Mouse (Mus musculus): ENCODE measurements around the gene Pard6a.

Gene Pard6a

DNA sequence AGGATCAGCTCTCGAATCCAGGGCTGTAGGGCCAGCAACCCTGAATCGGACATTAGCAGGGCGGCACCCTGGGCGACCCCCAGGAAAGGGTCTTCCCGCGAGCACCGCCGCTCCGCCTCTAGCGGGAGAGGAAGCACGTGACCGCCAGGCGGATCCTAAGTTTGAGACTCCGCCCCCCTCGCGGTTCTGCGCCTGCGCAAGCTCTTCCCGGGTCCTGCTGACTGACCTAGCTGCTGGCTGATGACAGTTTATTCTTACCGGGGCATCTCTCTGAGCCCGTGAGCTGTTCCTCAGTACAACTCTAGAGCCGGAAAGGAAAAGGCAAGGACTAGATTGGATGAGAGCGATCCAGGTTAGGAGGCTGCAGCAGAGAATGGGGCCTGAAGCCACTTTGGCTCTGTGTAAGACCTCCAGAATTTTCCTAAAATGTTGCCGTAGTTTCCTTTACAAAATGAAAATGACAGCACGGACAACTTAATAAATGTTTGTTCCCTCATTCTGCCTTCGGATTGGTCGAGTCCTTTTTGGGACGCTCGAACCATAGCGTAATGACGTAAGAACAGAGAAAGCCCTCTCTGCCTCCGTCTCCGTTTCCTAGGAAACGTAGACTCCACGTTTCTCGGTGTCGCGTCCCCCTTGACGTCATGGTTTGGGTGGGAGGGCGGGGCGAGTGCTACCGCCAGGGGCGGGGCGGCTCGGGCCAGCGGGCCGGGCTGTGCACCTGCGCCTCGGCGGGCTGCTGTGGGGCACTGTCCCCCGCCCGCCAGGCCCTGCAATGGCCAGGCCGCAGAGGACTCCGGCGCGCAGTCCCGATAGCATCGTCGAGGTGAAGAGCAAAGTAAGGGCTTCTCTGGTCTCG is at the start of gene Pard6a, which contains the start of gene Acd:
Gene Pard6a, plus strand, starts transcription at position 183 of the 859 bp plus-strand sequence.
Gene Acd, minus strand, starts transcription at position 137 of the 859 bp plus-strand sequence.
- DNase-seq (ENCODE audit: extremely low read depth, low read depth) = peak; percentile 80

DNA sequence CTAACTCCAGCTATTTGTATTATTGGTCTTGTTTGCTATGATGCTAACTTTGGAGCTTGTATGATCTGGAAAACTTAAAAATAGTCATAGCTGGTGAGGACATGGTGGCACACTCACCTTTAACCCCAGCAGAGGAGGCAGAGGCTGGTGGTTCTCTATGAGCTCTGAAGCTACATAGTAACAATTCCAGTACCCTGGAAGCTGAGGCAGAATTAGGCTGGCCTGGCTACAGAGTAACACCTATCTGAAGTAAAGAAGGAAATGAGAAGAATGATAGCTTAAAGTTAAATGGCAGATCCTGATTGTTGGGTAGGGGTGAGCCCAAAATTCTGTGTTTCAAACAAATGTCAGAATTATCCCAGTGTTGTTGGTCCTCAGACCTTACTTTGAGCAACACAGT is 43.3 kb upstream of the Pard6a start:
- no peak for DNase-seq (ENCODE audit: extremely low read depth, low read depth)

DNA sequence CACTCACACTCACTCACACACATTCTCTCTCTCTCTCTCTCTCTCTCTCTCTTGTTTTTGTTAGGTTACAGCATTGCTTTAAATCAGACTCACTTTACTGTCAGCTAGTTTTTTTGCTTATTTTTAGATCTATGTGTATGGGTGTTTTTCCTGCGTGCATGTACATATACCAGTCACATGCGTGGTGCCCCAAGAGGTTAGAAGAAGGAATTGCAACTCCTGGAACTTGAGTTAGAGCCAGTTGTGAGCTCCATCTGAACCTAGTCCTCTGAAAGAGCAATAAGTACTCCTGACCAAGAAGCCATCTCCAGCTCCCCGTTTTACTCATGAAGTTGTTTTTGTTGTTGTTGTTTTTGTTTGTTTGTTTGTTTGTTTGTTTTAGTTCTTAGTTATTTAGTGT is 39.8 kb upstream of the Pard6a start:
- peak; percentile 27 for DNase-seq (ENCODE audit: extremely low read depth, low read depth)

DNA sequence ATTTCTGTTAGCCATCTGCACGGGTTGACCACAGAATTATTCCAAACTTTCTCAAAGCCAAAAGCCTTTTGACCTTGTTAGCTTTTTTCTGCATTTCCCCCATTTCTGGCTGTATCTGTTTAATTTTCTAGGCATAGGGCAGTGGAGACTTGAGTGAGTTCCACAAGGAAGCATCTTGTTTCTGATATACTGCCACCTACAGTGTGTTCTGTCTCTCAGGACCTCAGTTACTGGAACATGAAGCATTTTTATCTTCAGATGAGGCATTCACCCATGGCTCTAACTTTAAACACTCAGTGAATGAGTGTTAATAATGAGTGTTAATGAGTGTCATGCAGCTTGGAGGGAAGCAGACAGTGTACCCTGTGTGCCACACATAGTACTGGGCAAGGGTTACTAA is 23.1 kb upstream of the Pard6a start:
- DNase-seq (ENCODE audit: extremely low read depth, low read depth) = no peak

DNA sequence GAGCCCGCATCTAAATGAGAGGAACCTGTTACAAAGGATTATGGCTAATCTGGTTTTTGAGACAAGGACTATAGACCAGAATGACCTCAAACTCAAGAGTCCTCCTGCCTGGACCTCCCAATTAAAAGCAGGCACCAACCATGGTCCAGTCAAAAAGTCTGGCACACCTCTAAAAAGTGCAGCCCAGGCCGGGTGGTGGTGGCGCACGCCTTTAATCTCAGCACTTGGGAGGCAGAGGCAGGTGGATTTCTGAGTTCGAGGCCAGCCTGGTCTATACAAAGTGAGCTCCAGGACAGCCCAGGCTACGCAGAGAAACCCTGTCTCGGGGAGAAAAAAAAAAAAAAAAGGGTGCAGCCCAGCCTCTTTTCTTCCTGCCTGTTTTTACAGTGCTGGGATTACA is 15.6 kb upstream of the Pard6a start:
- no peak for DNase-seq (ENCODE audit: extremely low read depth, low read depth)

DNA sequence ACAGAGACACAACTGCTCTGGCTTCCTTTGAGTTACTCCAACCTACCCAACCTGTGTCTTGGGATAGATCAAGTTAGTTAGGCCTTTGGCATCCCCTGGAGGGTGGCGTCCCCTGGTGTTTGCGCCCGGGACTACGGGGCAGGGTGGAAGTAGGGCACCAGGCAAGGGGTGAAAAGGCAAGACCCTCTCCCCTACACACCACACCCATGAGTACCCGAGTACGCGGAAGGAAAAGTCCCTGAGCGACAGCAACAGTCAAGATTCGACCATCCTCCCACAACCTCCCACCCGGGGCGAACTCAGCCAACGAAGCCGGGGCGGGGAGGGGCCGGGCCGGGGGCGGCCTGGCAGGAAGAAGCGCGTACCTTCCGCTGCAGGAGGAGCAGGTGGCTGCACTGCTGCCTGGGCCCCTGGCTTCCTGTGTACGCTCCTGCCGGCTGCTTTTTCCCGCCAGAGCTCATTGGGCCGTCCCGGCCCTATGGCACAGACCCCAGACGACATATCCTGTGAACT is 15.1 kb upstream of the Pard6a start, which contains the start of gene Carmil2:
Gene Carmil2, plus strand, starts transcription at position 479 of the 513 bp plus-strand sequence.
- DNase-seq (ENCODE audit: extremely low read depth, low read depth) = no peak

DNA sequence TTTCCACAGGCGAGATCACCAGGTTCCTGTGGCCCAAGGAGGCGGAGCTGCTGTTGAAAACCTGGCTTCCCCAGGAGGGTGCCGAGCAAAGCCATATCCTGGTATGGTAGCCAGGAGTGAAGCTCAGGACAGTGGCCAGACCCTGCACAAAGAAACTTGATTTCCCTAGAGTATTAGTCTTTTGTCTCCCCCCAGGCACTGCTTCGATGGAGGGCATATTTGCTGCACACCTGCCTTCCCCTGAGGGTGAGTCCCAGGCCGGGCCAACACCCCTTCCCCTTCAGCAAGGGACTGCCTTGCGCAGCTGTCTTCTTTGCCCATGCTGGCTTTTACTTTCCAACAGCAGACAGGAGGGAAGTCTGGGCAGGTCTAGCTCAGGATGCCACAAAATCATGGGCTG is 14.4 kb upstream of the Pard6a start:
- DNase-seq (ENCODE audit: extremely low read depth, low read depth) = no peak

DNA sequence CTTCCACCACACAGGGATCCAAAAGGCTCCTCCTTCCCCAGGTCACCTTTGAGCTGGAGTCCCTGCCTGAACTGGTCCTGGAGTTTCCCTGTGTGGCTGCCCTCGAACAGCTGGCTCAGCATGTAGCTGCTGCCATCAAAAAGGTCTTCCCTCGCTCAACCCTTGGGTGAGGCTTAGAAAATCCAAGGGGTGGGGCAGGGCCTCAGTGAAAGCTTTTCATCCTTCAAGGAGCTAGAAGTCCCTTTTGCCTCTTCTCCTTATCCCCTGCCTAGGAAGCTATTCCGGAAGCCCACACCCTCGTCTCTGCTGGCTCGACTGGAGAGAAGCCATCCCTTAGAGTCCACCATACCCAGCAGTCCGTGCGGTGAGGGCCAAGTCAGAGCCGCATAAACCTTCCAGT is 13.4 kb upstream of the Pard6a start:
- DNase-seq (ENCODE audit: extremely low read depth, low read depth) = no peak

DNA sequence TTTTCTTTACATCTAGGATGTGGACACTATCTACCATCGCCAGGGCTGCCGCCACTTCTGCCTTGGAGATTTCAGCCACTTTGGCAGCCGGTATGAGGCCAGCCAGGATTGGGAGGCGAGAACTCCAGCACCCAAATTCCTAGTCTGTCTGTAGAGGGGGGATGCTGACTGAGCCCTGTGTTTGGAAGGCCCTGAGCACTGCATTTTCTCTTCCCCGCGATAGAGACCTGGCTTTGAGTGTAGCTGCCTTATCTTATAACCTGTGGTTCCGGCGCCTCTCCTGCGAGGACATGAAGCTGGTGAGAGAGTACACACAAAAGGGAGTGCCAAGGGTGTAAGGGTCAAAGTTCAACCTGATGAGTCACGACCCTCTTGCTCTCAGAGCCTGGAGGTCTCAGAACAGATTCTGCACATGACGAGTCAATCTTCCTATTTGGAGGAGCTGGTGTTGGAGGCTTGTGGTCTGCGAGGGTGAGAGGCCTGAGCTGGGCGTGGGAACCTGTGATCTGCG is 12.7 kb upstream of the Pard6a start:
- no peak for DNase-seq (ENCODE audit: extremely low read depth, low read depth)

DNA sequence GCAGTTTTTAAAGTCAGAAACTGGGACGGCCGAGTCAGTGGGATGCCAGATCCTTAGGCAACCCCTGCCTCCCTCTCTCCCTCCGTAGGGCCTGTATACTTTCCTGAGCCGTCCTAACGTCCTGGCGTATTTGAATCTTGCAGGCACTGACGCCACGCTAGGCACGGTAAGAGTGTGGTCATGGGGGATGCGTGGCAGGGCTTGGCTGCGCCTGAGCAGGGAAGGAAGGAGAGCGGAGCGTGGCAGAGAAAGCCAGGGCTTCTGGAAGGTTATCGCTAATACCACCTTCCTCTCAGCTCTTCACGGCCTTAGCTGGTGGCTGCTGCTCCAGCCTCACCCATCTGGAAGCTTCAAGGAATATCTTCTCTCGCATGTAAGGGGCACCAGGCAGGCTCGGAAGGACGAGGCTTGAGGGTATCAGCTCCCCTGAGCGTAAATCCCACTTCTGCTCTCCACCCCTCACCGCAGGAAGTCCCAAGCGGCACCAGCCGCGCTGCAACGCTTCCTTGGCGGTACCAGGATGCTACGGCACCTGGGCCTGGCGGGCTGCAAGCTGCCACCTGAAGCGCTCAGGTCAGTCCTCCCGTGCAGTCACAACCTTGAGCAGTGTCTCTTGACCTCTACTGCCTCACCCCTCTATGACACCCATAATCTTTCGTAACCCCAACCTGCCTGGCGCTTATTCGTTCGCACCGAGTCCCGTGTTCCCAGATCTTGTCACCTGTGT is 11.5 kb upstream of the Pard6a start:
- DNase-seq (ENCODE audit: extremely low read depth, low read depth) = no peak

DNA sequence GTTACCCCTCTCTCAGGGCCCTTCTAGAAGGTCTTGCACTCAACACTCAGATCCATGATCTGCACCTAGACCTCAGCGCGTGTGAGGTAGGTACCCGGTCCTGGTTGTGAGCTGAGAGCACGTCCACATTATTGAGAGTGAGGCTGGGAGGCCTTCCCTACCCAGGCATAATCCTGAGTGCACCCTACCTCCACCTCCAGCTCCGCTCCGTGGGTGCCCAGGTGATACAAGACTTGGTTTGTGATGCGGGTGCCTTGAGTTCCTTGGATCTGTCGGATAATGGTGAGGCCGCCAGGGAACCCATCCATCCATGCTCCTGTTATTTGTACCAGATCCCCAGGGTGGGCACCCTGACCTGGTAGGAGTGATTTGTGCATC is 11.0 kb upstream of the Pard6a start:
- no peak for DNase-seq (ENCODE audit: extremely low read depth, low read depth)

DNA sequence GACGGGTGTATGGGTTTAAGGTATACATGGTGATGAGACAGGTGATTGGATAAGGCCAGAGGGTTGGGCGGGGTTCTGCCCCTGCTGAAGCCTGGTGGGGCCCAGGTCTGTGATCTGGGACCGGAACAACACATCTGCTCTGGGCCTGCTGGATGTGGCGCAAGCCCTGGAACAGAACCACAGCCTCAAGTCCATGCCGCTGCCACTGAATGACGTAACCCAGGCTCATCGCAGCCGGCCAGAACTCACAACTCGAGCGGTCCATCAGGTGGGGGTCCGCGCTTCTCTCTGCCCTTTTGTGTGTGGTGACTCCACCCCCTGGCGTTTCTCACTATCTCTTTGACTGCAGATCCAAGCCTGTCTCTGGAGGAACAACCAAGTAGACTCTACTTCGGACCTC is 10.0 kb upstream of the Pard6a start:
- no peak for DNase-seq (ENCODE audit: extremely low read depth, low read depth)

DNA sequence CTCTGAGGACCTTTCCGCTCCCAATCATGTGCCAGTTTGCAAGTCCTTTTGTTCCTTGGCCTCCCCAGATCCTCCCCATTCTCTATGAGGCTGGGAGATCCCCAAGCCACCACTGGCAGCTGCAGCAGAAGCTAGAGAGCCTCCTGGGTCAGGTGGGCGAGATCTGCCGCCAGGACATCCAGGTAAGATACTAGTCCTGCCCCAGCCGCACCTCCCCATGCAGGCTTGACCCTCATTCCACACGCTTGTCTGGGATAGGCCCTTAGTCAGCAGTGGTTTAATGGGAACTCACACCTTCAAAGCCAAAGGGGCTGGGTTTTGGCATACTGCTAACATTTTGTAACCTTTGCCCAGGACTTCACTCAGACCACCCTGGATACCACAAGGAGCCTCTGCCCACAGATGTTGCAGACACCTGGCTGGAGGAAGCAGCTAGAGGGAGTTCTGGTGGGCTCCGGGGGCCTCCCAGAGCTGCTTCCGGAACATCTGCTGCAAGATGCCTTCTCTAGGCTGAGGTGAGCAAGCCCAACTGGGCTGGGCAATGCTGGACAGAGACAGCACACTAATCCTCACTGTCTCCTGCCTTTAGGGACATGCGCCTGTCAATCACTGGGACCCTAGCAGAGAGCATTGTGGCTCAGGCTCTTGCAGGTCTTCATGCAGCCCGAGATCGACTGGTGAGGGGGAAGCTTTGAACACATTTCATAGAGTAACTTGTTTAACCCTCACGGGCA is 8.3 kb upstream of the Pard6a start:
- DNase-seq (ENCODE audit: extremely low read depth, low read depth) = no peak

DNA sequence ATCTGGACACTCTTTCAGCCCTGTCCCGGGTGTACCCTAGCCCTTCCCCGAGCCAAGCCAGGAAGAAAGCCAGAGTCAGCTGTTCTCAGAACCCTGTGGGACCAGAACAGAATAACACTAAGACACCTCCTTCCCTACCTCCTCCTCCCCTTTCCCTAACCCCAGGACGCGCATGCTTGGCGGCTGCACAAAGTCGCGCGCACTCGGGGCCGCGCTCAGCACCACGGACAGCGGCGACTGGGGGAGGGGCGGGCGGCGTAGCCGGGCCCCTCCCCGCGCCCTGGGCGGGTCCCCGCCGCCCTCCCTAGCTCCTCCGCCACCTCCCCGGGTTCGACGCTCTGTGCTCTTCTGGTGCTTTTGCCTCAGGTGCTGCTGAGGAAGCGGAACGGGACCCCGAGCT is 7.3 kb upstream of the Pard6a start:
- no peak for DNase-seq (ENCODE audit: extremely low read depth, low read depth)

DNA sequence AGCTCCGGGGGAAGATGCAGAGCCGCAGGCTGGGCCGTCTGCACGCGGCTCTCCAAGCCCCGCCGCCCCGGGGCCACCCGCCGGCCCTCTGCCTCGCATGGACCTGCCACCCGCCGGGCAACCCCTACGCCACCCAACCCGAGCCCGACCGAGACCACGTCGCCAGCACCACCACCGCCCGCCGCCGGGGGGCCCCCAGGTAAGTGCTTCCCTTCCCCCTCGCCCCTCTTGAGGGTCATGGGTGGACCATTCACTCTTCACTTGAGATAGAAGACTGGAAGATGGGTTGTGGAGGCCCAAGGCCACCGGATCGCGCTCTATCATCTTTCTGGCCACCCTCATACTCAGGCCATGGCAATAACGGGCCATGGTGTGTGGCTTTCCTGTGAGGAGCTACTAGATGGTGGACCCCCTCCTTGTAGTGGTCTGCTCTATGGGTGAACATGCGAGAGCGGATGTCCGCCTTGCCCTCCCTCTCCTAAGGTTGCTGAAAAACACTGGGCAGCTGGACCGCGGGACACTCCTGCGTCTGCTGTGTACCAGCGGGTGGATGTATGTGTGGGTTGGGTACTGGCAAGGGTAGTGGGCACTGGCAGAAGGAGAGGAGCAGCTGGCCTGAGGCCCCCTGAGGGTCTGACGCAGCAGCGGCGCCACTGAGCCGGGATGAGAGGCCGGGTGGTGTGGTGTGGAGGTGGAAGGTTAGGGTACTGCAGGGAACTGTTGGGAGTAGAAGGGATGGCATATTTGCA is 6.7 kb upstream of the Pard6a start:
- DNase-seq (ENCODE audit: extremely low read depth, low read depth) = no peak

DNA sequence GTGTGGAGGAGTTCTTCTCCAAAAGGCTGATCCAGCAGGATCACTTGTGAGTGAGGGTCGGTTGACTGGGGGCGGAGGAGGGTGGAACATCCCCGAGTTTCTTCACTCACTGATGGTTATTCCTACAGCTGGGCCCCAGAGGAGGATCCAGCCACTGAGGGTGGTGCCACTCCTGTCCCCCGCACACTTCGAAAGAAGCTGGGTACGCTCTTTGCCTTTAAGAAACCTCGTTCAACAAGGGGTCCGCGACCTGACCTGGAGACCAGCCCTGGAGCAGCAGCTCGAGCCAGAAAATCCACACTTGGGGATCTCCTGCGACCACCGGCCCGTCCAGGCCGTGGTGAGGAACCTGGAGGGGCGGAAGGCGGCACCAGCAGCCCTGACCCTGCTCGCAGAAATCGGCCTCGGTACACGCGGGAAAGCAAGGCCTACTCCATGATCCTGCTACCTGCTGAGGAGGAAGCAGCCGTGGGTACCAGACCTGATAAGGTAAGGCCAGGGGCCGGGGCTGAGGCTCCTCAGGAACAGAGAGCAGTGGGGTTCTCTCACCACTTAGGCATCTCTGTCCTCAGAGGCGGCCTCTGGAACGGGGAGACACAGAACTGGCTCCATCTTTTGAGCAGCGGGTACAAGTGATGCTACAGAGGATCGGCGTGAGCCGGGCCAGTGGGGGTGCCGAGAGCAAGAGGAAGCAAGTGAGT is 5.7 kb upstream of the Pard6a start:
- DNase-seq (ENCODE audit: extremely low read depth, low read depth) = no peak

DNA sequence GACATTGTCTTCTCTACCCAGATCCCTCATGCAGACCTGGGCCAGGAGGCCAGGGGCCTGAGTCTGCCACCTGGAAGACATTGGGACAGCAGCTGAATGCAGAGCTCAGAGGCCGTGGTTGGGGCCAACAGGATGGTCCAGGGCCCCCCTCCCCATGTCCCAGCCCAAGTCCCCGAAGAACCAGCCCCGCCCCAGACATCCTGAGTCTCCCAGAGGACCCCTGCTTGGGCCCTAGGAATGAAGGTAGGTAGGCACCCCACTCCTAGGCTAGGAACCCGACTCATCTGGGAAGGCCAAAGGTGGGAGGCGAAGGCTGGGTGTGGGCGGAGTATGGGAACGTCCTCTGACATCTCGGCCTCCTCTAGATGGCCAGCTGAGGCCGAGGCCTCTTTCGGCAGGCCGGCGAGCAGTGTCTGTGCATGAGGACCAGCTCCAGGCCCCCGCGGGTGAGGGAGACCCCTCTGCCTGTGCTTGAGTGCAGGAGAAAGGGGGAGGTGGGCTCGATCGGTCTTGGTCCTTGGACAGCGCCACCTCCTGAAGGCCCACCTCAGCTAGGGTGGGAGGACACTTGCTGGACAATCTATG is 3.7 kb upstream of the Pard6a start:
- DNase-seq (ENCODE audit: extremely low read depth, low read depth) = no peak

DNA sequence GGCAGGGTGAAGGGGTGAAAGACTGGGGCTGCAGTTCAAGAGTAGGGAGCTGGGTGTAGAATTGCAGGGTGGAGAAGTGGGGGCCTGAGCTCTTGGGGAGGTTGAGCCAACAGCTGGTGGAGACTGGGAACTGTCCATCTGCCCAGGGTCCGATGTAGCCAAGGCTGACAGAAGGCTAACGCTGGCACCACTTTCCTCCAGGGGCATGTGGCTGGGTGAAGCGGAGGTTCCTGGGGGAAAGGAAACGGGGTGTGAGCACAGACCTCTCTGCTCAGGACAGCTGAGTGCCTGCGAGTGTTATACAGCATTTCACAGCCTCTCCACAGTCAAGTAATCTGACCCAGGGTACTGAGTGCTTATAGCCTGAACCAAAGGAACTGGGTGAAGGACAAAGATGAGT is 2.2 kb upstream of the Pard6a start:
- DNase-seq (ENCODE audit: extremely low read depth, low read depth) = no peak

DNA sequence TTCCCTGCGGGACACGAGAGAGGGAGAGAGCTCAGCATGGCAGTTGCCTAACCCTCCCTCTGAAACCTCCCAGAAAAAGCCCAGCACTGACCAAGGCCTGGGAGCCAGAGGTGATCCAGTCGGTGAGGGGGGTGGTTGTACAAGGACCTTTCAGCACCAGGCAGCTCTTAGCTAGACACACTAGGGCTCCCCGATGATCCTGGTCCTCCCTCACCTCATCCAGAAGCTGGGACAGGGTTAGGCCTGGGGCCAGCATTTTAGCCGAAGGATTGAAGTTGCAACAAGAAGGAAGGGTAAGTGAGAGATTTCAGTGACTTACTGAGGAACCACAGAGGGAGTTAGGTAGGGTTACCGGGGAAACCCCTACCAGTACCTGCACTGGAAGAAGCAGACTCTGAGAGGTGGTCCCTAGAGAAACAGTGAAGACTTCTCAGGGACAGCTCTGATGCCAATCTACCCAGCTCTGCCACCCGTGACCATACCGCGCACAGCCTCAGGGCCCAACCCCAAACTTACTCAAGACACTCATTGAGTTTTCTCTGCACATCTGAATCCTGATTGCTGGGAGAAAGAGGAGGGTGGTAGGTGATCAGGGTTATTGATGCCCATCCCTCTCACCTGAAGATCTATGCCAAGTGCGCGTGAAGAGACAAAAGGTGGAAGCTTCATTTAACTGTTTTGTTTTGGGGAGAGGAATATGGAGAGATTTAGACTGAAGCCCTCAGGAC is 1.3 kb upstream of the Pard6a start:
- DNase-seq (ENCODE audit: extremely low read depth, low read depth) = no peak

Data from MEL-GATA-1-ER (cell line).